Mouse (Mus musculus): ENCODE data around the gene Thrap3.
A peak's percentile ranks its signal among the peaks of the same experiment; 100 is the strongest.

Thrap3 gene

DNA sequence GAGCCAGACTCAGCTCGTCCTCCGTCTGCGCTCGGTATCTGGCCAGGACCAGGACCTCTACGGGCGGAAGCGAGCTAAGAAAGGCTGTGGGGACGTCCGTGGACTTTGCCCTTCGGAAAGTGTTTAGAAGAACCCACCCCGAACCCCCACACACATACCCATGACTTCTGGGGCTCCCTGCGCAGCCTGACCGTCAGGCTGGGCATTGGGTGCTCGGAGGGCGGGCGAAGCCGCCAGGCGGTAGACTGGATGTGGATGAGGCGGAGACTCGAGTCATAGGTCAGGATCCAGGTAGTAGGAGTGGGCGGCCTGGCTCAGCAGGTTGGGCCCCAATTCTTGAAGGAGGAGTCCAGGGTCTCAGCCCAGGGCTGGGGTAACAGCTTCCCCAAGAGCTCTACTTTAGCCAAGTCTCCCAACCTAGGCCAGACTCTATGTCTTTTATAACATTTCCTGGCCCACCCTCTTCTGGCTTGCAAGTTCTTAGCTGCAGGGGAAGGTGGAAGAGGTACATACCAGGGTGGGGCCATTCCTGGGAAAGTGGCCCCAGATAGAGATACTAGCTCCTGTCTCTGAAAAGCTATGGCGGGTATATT is 39.4 kb downstream of the Thrap3 start, which contains the start of gene Sh3d21:
Sh3d21 (minus strand) TSS at position 425 of the 593 bp plus-strand sequence.
- no peak for DNase-seq

DNA sequence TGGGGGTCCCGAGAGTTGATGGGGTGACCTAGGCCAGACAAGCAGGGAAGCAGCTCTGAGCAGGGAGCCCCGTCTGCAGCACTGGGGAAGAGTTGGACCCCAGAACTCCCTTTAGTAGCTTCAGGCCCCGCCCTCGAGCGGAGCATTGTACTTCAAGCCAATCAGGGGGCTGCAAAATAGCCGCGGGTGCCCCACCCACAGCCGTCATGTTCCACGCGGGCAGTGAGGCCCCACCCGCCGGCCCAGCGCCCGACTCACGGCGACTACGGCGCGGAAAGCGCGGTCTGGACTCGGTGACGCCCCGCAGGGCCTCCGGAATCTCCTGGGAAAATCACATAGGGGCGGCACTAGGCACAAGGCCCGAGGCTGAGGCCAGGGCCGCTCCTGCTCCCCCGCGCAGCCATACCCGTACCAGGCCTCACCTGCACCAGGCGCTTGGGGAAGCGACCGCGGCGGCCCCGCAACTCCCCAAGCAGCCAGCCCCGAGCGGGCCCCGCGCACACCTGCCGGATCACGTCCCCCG is 40.0 kb downstream of the Thrap3 start:
- DNase-seq, result peak; percentile 86

DNA sequence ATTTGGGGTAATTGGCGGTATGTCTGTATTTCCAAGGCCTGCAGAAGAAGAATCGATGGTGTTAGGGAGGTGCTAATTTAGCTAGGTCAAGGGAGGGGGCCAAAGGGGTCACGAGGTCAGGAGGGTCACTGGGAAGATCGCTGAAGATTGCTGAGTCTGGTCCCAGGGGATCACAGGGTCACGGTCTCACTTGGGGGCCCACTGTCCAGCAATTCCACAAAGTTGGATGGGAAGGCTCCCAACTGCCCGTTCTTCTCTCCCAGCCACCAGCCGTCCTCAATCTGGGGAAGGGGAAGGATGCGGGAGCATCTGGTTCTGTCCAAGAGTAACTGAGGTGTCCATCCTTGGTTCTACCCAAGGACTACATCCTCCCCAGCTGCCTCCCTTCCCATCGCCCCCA is 40.6 kb downstream of the Thrap3 start:
- no peak for DNase-seq

DNA sequence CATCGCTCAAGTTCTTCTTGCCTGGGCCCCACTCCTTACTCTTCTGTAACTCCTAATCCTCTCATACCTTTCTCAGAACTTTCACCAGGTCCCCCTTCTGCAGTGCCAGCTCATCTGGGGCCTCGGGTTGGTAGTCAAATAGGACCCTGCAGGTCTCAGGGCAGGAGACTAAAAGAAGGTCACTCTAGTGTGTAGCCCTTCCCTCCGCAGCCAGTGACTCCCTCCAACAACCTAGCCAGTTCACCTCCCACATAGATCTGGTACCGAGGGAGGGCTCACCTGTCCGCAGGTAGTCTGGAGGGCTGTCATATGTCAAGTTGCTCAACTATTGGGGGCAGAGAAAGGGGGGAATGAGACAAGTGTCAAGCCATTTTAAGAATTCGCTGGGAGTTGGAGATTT is 41.1 kb downstream of the Thrap3 start:
- no peak for DNase-seq

DNA sequence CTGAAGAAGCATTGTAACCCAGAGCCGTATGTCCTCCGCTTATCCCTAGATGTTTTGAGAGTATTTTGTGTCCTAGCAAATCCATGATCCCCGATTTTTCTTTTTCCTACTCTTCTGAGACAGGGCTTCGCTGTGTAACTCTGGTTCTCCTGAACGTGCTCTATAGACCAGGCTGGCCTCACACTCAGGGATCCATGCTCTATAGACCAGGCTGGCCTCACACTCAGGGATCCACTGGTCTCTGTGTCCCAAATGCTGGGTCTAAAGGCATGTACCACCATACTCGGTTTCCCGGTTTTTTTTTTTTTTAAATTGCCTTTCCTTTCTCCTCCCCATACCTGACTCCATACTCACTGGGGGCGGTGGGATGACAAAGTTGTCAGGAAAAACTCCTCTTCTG is 41.6 kb downstream of the Thrap3 start:
- DNase-seq, result no peak

DNA sequence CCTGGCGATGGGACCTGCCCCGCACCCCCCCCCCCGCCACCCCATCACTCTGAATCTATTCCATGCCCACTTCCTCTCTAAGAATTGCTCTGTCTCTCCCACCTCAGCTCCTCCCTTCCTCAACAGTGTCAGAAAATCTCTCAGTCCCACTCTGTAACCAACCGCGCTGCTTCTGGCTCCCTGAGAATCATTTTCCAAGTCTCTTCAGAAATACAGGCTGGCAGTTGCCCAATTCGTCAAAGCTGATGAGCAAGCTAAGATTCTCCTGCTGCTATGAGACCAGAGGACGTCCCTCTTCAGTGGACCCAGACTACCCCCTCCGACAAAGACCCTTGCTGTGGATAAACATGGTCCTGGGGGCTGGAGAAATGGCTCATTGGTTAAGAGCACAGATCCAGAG is 43.1 kb downstream of the Thrap3 start:
- DNase-seq, result no peak

DNA sequence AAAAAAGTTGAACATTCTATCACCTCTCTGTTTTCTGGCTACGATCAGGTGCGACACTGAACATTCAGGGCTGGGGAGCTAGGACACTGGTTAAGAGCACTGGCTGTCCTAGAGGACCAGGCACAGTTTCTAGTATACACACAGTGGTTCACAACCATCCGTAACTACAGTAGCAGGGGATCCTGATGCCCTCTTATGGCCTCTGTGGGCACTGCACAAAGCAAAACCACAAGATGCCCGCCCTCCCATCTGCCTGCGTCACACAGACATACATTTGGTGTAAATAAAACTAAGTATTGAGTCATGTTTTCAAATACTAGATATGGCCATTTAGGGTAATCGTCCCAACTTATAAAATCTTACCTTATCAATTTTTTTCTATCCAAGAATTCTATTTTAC is 45.0 kb downstream of the Thrap3 start:
- peak; percentile 42 to 51 for DNase-seq

DNA sequence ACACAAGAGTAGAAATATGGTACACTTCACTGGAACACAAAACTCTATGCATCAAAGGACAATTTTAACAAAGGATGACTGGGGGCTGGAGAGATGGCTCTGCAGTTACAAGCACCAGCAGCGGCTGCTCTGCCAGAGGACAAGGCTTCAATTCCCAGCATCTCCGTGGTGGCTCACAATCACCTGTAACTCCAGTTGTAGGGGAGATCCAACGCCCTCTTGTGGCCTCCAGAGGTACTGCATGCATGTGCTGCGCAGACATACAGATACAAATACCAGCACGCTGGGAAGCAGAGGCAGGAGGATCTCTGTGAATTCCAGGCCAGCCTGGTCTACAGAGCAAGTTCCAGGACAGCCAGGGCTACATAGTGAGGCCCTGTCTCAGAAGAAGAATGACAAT is 45.9 kb downstream of the Thrap3 start:
- DNase-seq, result peak; percentile 68 to 70

DNA sequence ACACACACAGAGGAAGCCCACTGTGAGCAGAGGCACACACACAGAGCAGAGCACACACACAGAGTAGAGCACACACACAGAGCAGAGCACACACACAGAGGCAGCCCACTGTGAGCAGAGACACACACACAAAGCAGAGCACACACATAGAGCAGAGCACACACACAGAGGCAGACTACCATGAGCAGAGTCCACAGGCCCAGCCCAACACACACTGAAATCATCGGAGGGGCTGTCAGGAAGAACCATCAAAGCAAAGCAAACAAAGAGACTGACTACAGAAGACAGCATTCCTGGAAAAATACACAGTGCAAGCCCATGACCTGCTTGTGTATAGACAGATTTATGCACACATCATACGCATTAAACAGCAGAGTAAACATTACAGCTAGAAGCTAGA is 46.7 kb downstream of the Thrap3 start:
- no peak for DNase-seq

DNA sequence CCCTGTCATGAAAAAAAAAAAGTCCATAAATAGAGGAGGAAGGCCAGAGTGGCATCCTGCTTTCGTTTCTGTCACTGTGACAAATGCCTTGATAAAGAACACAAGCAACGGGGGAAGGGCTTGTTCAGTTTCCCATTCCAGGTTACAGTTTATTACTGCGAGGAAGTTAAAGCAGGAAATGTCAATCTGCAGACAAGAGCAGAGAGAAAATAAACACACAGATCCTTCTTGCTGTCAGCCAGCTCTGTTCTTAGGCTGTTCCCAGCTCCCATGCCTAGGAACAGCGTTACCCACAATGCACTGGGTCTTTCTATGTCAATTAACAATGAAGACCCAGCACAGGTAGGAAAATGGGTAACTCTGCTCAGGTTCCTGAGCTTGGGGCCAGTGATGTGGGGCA is 47.4 kb downstream of the Thrap3 start:
- DNase-seq, result no peak

DNA sequence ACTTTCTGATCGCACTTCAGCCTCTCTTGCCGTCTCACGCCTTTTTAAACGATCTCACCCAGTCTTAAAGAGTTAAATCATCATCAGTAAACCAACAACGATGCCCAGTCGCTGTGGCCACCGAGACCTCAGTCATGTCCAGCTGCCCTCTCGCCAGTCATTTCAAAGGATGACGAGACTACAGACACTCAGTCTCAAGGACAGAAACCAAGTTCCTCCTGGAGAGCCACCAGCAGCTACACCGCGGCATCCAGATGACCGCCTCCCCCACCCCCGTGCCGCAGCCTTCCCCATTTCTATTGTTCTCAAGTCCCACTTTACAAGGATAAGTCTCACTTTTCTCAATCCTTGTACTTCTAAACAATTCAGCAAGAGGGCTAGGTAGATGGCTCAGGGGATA is 49.7 kb downstream of the Thrap3 start:
- no peak for DNase-seq

DNA sequence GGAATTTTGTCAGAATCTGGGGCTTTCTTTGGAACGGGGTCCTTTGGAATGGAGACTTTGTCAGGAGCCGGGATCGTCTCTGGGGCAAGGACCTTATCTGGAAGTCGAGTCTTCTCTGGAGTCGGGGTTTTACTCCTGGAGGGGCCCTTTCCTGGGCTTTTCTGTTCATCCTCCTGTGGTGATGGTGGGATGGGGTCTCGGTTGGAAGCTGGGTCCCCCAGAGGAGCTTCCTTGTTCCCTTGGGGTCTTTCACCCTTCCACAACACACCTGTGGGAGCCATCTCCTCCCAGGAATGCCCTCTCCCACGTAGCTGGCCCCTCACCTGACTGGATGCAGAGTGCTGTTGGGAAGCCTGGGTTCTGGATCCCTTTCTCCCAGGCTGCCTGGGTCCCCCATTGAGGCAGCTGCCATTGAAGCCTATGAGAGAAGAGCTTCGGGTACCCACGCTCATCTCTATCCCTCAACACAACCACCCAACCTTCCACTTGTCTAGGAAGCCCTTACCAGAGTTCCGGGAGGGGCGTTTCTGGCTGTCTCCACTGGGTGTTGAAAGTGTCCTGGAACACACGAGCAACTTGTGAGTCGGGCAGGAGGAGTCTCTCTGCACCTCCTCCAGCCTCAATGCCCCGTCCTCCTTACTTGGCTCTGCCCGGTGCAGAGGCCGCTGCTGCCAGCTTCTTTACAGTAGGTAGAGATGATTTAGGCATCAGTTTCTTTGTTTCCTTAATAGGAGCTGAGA is 50.7 kb downstream of the Thrap3 start:
- no peak for DNase-seq

DNA sequence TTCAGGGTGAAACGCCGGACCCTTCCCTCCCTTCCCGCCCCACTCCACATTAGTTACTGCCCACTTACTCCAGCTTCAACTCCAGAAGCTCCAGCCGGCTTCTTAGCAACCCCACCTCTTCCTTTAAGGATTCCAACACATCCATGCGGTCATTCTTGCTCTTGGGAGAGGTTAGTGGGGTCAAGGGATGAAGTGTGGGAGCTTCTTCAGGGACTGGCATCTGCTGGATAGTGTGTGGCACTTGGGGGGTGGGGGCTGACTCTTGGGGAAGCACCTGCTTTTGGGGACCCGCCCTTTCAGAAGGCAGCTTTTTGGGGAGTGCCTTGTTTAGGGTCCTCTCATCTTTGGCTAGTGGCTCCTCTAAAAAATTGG is 51.6 kb downstream of the Thrap3 start:
- no peak for DNase-seq

DNA sequence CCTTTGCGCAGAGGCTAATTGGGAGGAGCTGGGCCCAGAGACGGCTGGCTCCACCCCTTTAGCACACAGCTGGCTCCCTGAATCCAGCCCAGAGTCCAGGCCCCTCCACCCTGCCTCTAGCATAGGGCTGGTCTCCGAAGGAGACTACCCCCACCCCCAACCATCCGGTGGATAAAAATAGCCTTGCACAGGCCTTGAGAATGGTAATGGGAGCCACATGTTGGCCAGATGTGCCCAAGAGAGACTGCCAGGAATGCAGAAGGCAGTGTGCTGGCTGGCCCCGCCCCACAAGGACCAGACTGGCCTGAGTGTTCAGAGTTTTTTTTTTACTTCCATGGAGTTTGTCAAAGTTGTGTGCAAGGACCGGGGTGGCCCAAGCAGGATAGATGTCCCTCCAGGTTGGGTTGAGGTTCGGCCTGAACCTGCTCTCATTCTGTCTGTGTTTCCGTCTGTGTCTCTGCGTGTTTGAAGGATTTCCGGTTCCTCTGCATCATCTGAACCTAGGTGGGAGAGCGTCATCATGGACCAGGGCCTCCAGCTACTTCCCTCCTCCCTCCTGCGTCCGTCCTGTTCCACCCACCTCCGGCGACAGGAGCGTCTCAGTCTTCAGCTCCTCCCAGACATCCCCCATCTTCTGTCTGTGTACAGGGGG is 52.1 kb downstream of the Thrap3 start:
- DNase-seq, result no peak

DNA sequence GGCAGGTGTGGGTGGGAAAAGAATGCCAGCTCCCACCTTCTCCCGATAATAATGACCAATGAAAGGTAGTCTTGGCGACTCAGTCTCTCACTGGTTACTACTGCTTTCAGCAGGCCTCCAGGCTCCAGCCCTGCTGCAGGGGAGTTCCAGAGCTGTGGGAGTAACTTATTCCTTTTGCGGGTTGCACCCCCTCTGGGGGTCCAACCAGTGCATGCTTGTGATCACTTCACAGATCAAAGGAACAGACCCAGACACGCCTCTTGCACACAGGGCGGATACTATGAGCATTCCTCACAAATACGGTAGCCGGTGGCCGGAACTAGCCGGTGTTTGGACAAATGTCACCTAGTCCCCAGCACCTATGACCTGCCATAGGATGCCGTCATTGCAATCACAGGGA is 52.8 kb downstream of the Thrap3 start:
- DNase-seq, result no peak

DNA sequence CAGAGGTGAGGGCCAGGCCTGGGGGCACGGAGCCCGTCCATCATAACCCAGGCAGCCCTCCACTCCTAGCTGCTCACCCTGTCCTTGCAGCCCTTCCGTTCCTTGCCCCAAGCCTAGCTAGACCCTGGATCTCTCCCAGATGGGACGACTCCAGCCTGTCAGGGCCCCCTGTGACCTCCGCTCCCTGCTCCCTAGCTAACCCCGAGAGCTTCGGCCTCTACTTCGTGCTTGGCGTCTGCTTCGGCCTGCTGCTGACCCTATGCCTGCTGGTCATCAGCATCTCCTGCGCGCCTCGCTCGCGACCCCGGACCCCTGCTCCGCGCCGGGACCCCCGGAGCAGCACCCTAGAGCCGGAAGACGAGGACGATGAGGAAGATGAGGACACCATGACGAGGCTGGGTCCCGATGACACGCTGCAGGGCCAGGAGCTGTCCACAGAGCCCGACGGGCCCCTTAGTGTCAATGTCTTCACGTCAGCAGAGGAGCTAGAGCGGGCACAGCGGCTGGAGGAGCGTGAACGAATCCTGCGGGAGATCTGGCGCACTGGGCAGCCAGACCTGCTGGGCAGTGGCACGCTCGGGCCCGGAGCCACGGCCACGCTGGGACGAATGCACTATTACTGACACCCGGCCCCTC is 53.4 kb downstream of the Thrap3 start:
- DNase-seq, result no peak

DNA sequence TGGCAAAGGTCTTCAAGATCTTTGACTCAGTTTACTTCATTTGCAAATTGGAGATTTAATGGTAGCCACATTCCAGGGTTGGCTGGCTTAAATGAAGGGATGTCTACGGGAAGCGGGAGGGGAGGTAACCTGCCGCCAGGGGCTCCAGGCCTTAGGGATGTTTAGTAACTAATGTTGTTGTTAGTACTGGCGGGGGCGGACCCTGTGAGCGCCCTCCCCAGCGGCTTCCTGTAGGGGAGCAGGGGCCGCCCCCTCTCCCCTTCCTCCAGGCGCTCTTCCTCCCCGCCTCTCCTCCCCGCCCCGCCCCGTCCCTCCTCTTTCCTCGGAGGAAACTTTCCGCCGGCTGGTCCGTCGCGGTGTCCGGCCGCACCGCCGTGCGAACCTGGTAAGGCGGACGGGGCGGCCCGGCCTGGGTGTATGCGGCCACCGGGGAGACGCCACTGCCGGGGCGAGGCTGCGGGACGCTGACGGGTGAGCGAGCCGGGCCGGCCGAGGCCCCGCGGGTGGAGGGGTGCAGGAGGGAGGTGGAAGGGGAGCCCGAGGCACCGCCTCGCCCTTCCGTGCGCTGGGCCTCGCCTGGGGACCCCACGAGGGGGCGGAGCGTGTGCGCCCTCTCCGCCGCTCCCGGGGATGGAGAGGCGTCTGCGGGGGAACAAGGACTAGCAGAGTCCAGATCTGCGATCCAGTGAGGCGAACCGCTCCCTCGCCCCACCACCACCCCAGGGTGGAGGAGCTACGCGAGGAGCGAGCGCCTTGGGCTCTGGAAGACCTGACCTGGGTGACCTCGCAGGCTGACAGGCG is 54.2 kb downstream of the Thrap3 start:
- DNase-seq, result peak; percentile 43 to 53

DNA sequence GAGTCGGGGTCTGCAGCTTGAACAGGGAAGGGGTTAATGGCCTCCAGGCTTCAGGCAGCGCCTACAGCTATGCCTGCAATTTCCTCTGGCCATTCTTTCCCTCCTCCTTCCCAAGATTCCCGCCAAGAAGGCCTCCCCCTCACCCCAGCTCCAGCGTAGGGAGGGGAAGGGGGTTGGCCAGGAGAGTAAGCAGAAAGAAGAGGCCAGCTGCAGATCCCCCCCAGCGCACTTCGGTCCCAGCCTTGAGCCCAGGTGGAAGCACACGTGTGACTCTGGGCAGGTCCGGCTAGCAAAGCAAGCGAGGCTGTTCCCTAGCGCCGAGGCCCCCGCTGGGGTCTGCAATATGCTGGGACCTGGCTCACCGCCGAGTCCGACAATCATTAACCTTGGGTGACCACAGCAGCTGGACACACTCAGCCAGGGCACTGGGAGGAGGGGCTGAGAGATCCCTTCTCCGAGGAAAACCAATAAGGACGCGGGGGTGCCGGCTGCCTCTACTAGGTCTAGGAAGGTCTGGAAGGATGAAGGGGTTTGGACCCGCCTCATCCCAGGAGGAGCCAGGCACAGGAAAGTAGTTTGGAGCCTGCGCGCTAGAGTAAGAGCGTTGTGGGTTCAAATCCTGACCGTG is 54.9 kb downstream of the Thrap3 start, which contains the start of gene Eva1b:
Eva1b (plus strand) TSS at position 212 of the 628 bp plus-strand sequence.
- no peak for DNase-seq

DNA sequence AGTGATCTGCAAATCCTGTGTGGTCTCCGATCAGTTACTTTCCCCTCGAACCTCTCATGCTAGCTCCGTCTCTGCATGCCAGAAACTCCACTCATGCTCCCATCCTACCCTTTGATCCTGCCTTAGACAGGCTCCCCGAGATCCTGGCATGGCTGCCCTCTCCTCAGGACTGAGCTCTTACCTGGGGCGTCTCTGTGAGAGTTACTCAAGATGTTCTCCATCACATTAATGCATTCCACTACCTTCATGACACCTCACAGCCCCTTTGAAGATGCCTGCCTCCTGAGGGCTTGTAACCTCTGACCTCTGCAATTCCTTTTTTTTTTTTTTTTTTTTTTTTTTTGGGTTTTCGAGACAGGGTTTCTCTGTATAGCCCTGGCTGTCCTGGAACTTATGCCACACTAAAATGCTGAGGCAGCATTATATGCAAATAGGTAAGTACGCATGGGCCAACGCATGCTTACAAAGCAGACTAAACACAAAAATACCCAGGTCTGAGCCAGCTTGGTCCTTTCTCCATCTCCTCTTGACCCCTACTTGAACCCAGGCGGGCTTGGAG is 55.5 kb downstream of the Thrap3 start:
- no peak for DNase-seq

DNA sequence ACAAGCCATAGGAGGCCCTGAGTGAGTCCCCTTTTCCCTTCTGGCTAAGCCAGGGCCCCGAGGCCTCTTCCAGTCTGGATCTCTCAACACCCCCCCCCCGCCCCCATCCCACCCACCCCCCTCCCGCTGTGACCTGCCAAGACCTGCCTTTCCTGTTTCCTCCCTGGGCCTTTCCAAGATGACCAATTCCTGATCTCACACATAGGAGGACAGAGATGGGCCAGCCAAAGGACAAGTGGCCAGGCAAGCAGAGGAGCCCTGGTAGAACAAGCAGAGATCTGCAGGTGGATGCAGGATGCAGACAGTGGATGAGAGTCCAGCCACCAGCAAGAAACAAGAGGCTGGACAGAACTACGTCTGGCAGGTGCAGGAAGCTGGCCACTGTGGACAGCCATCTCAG is 57.2 kb downstream of the Thrap3 start:
- no peak for DNase-seq

DNA sequence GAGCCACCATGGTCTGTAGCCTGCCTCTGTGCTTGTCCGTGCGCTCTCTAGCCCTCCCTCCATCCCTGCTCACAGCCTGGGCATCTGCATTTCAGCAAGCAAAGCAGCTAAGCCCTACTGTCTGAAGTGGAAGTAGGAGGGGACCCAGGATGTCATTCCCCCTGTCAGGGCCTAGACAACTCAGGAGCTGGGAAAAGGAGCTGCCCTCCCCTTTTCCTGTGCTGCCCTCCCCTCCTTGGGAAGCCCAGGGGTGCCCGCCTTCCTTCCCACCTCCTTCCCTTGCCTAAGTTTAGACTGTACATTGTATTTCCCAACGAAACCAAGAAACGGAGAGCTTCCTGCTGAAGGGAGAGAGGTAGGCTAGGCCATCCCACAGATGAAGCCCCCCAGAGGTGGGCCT is 61.5 kb downstream of the Thrap3 start:
- no peak for DNase-seq

DNA sequence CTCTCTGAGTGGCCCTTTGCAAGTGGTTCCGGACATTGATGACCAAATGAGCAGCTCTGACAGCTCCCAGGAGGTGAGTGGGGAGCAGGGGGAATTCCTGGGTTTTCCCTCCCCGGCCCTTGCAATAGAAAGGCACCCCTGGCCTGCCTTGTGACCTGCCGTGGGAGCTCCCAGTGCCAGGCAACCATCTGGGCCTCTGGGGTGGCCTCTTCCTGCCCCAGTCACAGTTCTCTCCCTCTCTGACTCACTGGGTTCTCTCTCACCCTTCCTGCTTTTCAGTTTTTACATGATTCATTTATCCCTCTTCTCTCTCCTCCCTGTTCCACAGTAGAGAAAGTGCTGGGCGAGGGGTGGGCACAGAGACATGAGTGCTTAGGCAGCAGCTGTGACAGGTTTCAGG is 64.8 kb downstream of the Thrap3 start:
- DNase-seq, result no peak

Measured in B cell, adult 2 months (primary cell).